Mouse (Mus musculus): Measurements from ENCODE around the gene Sfmbt2.

The Sfmbt2 gene

DNA sequence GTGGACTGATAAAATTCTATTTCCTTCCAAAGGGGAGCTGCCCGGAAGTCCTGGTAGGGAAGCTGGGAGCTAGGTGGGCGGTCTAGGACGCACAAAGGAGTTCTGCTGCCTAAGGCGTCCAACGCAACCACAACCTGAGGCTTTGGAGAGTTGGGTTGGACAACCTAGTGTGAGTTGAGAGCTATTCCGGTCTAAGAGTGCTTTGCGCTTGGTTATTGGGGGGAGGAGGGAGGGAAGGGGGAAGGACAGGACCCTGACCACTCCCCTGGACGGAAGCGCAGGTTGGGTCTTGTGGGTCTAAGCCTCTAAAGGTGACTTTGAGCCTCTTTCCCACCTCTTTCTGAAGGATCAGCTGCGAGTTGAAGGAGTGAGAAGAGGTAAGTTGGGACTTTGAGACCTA lies at the start of gene Sfmbt2:
TSS of gene Sfmbt2 (plus strand) at position 335 of the 400 bp plus-strand sequence.
- no peak for DNase-seq (ENCODE audit: low read depth, low spot score)

DNA sequence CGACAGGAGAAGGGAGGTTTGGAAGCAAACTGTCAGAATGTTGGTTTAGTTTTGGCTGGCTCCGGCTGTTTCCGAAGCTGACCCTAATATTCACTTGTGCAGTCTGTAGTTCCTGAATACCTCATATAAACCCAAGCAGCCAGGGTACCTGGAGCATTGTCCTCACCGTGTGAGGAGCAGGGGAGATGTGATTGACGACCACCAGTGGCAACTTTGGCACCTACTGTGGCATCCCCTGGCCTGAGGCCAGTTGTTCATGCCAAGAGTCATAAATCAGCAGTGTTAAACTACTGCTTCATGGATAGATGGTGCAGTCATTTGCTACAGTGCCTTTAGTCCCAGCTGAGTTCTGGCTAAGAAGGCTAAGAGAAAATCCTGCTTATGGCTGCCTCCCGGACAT lies 49.2 kb upstream of the Sfmbt2 start:
- DNase-seq (ENCODE audit: low read depth, low spot score) = no peak

DNA sequence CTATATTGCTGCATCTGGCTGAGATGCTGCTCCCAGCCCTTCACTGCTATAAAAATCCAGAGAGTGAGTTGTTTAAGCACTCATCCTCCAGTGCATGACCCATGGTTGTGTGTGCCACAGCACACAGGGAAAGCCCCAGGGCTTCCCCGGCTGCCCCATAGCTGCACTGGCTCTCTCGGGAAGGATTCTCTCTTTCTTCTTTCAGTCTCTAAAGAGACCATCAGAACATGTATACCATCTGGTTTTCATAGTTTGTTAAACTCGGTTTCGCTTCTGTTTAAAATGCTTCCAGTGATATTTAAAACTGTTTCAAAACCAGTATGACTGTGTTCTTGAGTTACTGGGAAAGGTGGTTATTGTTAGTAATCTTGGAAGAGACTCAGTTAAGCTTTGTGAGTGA lies 47.1 kb upstream of the Sfmbt2 start:
- DNase-seq (ENCODE audit: low read depth, low spot score) = no peak

DNA sequence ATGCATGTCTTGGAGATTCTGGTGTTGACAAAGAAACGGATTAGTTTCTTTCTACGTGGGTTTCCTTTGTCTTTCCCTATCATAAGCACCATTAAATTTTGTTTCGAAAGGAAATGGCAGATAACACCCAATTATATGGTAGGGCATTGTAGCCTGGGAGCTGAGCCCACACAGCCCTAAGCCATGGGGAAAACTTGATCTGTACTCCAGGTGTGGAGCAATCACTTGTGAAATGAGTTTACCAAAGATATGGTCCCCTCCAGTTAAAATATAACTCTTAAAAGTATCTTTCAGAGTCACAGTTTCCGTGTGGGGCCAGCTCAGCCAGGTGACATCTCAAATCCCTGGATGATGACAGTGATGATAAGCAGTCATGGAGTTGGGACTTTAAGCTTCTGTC lies 45.3 kb upstream of the Sfmbt2 start:
- no peak for DNase-seq (ENCODE audit: low read depth, low spot score)

DNA sequence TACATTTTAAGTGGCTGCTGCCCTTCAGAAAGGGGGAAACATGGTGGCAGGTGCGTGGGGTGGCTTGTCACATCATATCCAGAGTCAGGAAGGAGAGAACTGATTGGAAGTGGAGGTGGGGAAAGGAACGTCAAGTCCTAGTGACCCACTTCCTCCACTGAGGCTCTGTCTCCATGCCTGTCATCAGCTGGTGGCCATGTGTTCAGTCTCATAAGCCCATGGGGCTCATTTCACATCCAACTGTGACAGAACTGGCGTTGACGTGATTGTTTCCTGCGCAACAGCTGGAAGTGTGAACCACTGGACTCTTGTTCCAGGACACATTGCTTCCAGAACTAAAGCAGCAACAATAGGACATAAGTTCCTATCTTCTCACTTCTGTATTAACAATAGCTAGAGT lies 40.1 kb upstream of the Sfmbt2 start:
- no peak for DNase-seq (ENCODE audit: low read depth, low spot score)

DNA sequence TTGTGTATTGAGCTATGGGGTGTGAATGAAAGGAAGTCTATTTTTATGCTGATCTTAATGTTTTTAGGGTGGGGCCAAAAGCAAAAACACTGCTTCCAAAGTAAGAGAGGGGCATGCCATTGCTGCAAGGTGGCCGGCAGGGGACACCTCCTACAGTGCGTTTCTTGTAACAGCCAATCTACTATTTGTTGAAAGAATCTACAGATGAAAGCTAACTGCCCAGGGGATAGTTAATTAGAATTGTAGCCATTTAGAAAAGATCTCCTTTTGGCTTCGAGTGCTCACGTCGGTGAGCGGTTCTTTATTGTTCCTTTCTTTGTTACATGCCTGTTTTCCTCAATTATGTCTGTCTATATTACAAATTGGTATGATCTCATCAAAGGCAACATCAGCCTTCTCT lies 36.0 kb upstream of the Sfmbt2 start:
- no peak for DNase-seq (ENCODE audit: low read depth, low spot score)

DNA sequence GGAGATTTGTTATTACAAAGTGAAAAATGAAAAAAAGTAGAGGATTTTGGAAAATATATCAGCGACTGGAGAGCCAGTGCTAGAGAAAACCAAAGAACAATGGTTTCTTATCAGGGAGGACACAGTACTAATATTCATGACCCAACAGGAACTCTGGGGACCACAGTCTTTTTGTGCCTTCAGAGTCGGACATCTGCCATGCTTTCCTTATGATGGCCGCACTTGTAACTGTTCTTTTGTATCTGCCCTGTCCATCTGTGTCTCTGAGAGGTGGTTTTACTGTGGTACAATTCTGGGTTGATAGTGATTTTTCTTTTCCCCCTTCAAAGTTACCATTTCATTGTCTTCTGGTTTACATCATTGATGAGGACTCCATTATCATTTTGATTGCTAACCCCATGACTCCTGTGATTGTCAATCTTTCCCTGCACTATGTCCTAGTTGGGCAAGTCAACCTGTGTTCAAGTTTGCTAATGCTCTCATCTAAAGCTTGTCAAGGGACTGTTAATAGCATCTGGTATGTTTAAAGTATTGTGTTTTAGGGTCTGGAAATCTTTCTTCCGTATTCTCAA lies 35.2 kb upstream of the Sfmbt2 start:
- no peak for DNase-seq (ENCODE audit: low read depth, low spot score)

DNA sequence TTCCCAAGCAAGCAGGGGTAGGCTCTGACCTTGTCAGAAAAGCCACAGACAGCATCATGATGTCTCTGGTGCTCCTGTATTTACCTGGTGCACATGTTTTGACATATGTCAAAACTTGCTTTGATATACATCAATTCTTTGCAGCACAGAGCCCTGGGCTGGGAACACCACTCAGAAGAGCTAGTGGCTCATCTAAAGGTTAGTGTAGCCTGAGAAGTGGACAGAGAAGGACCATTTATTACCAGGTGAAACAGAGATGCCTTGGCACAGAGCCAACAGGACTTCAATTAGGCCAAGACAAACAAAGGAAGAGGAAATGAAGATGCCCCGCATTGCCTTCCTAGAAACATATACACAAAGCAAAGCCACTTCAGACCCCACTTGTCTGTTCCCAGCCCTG lies 30.3 kb upstream of the Sfmbt2 start:
- no peak for DNase-seq (ENCODE audit: low read depth, low spot score)

DNA sequence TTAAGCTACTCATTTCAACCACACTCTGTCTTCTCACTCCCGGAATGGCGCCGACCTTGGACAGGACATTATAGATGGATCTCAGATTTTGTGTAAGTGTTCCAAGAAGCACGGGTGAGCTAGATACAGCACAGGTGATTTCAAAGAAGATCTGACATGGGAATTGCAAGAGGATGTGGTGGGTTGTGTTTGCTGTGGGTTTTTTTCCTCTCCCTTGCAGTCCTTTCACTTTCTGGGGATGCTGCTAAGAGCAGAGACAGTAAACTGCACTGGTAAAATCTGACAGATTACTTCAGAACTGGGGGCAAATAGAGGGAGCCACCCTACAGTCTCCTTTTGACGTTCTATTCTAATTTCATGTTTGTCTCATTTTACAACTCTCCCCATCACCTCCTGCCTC lies 26.8 kb upstream of the Sfmbt2 start:
- DNase-seq (ENCODE audit: low read depth, low spot score) = no peak

DNA sequence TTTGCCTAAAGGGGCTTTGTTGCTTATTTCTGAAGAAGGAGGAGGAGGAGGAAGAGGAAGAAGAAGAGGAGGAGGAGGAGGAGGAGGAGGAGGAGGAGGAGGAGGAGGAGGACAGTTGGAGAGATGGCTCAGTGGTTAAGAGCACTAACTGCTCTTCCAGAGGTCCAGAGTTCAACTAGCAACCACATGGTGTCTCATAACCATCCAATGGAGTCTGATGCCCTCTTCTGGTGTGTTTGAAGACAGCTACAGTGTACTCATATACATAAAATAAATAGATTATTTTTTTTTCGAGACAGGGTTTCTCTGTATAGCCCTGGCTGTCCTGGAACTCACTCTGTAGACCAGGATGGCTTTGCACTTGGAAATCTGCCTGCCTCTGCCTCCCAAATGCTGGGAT lies 26.2 kb upstream of the Sfmbt2 start:
- DNase-seq (ENCODE audit: low read depth, low spot score) = peak; percentile 41

DNA sequence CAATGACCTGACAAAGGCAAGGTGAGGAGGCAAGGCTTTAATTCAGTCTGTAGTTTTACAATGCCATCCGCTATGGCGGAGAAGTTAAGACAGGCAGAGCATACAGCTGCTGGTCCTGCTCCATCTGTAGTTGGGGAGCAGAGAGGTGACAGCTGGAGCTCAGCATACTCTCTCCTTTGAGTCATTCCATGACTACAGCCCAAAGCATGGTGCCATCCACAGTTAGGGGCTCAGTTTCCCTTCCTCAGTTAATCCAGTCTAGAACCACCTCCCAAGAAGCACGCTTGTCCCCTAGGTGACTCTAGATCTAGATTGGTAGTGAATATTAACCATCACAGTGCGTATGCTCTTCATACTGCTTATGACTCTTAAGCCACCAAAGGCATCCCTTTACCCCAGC lies 23.1 kb upstream of the Sfmbt2 start:
- no peak for DNase-seq (ENCODE audit: low read depth, low spot score)

DNA sequence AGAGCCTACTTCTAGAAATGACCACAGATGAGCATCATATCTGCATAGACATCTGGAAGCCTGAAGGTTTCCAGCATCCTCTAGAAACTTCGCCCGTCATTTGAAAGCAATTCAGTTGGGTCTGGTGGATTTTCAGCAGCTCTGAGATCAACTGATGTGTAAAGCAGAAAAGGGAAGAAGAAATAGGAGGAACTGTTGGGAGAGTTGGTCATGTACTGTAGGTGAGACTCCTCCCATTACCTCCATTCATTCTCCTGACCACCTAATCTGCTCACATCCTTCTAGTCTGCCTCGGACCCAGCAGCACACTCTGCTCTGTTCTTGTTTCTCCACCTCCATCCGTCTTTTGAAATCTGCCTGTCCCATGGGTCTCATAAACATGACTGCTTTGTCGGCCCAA lies 22.3 kb upstream of the Sfmbt2 start:
- no peak for DNase-seq (ENCODE audit: low read depth, low spot score)

DNA sequence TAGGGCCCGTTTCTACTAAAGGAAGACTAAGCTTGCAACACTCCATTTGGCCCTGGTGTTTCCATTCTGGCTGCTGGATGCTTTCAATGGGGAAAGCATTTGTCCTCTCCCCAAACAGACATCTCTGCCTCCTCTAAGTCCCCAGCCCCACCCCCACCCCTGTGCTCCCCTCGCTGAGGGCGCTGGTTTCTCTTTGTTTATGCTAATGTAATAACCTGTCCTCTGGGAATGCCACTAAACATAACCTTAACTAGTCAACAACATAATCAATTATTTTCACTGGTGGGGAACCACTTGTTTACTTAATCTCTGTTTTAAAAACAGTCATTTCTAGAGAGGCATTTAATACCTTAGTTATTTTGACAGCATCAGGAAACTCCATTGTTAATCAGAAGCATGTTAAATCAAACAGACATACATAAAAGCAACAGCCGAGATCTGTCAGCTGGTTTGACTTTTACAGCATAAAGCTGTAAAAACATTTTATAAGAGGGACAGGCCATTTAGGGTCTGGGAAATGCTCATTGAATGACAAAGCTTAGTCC lies 20.0 kb upstream of the Sfmbt2 start:
- DNase-seq (ENCODE audit: low read depth, low spot score) = no peak

DNA sequence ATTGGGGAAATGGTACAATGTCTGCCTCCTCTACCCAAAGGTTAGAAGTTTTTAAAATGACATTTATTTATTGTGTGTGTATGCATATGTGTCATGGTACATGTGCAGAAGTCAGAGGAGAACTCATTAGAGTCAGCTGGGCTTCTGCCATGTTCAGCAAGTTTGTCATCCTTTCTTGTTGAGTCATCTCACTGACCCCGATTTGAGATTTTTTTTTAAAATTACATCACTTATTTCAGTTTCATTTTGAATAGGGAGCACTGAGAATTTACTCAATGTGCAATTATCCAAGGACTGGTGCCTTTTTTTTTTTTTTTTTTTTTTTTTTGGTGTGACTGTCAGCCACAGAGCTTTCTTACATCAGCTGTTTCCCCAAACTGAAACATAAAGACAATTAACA lies 19.2 kb upstream of the Sfmbt2 start:
- peak; percentile 75 for DNase-seq (ENCODE audit: low read depth, low spot score)

DNA sequence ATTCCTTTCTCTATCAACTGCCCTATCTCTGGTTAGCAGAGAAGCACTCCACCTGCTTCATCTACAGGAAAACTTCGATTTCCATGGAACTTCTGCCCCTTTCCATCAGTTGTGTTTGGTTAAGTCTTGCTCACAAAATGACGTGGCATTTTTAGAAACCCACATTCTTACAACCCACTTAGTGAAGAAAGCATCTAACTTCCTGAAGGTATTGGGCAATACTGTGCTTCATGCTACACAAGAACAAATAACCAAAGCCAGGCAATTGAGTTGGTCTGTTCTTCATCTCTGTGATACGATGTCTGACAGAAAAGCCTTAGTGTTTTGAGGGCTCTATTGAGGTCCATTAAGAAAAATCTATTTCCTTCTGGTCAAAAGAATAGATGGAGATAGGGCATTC lies 17.4 kb upstream of the Sfmbt2 start:
- peak; percentile 9 for DNase-seq (ENCODE audit: low read depth, low spot score)

DNA sequence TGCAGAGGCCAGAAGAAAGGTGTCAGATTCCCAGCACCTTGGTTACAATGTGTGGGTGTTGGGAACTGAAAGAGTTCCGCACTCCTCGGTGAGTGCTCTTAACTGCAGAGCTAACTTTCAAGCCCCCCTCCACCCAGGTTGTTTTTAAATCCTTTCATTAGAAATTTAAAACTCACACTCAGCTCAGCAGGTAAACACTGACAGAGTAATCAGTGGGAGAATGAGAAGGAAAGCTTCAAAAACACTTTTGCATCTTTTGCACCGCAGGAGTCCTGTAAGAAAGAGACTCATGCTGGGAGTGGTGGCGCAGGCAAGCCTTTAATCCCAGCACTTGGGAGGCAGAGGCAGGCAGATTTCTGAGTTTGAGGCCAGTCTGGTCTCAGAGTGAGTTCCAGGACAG lies 16.4 kb upstream of the Sfmbt2 start:
- no peak for DNase-seq (ENCODE audit: low read depth, low spot score)

DNA sequence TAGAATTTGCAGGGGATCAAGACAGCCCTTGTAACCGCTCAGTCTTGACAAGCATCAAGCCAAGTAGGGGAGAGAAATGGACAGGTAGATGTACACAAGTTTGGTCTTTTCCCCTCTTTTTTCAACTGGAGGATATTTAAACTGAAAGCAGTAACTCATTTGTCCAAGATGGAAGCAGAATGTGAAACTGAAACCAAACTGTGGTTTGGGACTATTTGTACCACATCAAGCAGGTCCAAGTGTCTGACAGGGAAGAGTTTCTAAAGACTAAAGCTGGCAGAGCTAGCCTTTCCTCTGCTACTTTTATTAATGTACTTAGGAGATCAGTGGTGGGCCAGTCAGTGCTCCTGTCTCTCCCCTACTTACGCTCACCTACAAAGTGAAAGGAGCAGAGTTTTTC lies 10.4 kb upstream of the Sfmbt2 start:
- peak; percentile 51 for DNase-seq (ENCODE audit: low read depth, low spot score)

DNA sequence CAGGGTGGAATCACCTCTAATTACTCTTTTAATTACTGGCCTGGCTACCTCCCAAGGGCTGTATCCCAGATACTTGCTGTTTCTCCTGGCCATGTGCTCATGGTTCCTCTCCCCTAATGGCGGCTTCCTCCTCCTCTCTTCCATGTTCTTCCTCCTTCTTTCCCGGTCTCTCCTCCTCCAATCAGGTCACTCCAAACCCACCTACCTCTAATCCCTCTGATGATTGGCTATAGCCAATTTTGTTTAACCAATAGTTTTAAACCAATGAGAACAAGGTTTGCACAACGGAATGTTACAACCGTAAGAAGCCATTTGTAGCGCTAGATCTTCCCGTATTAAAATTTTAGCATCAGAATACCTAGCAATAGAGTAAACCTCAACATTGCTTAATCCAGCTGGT lies 5.2 kb upstream of the Sfmbt2 start:
- no peak for DNase-seq (ENCODE audit: low read depth, low spot score)

DNA sequence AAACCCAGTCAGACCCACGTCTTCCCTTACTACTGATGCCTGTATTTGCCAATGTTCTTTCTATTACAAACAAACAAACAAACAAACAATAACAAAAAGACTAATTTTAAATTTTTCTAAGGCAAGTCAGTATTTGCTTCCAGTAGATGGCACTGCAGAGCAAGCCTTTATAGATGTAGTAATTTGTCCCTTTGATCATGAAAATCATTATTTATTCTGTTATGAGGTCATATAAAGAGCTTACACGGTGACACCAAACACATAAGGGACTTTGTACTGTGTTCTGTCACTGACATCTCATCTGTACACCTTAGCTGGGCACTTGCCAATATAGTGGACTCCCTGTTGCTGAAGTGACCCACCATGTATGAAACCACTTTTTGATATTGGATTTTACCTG lies 4.0 kb upstream of the Sfmbt2 start:
- peak; percentile 35 for DNase-seq (ENCODE audit: low read depth, low spot score)

DNA sequence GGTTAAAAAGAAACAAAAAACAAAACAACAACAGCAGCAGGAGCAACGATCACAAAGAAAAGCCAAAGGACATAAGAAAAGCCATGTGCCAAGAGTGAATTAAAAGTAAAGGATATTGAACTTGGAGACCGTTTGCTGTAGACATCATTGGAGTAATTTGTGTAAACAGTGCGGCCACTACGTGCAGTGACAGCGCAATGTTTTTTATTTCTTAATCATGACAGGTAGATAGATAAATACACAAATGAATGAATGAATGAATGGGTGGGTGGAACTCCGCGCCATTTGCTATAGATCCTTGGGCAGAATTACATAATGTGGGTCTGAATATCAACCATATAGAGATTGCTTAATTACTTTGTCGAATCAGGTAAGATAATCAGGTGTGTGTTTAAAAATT lies 634 bp upstream of the Sfmbt2 start:
- DNase-seq (ENCODE audit: low read depth, low spot score) = no peak

DNA sequence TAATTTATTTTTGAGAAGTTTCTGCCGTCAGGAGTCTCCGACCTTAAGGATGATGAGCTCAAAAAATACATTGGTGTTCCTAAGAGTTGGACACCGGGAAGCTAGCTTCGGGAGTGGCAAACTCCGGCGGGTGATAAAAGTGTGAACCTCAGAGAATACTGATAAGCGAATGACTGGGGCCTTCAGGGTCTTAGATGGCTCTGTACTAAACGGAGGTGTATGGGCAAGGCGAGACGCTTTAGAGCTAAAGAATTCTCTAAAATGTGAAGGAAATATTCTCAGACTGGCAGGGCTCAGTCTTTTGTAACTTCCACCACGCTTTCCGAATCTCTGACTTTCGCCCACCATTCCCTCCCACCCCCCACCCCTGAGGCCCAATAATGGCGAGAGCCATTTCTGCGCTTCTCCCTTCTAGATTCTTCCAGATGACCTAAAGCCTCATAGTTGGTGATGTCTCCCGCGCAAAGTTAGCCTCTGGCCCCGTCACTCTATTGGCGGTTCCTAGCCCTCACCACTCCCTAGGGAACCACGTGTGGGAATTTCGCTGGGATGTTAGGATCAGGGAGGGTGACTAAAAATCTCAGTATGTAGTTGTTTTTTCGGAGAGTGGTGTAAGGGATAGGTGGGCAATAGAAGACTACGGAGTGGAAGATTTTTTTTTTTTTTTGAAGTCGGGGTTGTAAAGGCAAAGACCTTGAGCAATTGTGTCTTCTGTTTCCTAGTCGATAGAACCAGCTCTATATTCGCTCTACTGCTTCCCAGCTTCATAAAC lies 563 bp downstream of the Sfmbt2 start:
- no peak for DNase-seq (ENCODE audit: low read depth, low spot score)

DNA sequence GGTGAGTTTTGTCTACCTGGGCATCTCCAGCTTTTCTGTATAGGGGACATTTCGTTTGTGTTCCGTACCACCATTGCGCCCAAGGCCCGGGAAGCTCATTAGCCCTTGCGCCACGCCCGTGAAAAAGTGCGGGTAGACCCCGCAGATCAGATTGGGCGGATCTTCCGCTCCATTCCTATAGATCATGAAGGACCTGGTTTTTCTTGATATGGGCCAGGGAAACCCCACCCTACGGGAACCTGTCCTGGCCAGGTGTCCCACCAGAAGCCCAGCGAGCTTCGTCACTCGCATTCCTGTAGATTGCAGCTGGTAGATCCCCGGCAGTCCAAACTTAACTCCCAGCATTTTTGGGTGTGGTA lies 1.1 kb downstream of the Sfmbt2 start:
- no peak for DNase-seq (ENCODE audit: low read depth, low spot score)

DNA sequence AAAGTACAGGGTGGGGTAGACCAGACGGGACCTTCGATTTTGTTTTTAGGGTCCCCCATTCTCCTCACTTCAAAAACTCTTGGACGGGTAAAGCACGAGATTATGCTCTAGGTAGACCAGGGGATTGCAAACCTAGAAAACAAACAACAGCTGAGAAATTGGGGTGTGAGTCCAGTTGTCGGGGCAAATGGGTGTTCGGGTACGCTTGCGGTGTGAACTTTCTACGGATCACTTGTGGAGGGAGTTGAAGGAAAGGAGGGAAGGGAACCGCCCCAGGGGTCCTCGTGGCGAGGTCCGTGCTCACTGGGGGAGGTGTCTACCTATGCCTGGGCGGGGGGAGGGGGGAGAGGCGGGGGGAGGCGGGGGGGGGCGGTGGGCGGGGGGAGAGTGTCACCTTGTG lies 1.6 kb downstream of the Sfmbt2 start:
- no peak for DNase-seq (ENCODE audit: low read depth, low spot score)

DNA sequence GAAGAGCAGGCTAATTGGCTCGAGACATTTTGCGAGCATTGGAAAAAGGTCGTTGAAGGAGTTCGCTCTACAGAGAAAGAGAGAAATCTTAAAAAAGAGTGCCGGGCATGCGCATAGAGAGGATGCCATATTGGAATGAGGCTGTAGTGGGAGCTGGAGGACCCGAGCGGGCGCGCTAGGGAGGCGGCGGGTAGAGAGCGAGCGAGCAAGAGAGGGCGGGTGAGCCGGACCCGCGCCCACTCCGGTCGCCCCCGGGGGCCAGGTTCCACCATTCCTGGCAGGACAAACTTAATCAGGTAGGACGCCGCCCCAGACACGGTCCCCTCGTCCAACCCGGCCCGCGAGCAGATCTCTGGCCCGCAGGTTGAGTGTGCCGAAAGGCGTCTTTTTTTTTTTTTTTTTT lies 2.0 kb downstream of the Sfmbt2 start:
- peak; percentile 60 for DNase-seq (ENCODE audit: low read depth, low spot score)

Measured in 3T3-L1 (cell line).